Mouse (Mus musculus) monocyte, adult 5-6 weeks (primary cell): ENCODE measurements around the gene Rtkn2. TPM values are rescaled to one million over a fixed set of nuclear protein-coding genes. Genes with fewer than 3 reads are reported as not detected.
A peak's percentile ranks its signal among the peaks of the same experiment; 100 is the strongest.

Experiments used
- ATAC-seq: fragments of 153-309, 156-312 bp; replicated peaks from 2 replicates; pipeline ENCODE4 v1.8.0; 2017; ENCODE audit warnings: mild to moderate bottlenecking; ENCODE audit not compliant: low TSS enrichment, insufficient number of reproducible peaks, severe bottlenecking, poor library complexity, low FRiP score
- total RNA-seq: library from RNA; stranded (forward); fragments of 200-1000, 200-491, 200-594 nt; gene quantifications from 3 replicates; pipeline ENCODE4 v1.2.3, GENCODE M21; 2017

Rtkn2 gene
- total RNA-seq, 1 experiment from 2014 or later = 0.76 TPM

DNA sequence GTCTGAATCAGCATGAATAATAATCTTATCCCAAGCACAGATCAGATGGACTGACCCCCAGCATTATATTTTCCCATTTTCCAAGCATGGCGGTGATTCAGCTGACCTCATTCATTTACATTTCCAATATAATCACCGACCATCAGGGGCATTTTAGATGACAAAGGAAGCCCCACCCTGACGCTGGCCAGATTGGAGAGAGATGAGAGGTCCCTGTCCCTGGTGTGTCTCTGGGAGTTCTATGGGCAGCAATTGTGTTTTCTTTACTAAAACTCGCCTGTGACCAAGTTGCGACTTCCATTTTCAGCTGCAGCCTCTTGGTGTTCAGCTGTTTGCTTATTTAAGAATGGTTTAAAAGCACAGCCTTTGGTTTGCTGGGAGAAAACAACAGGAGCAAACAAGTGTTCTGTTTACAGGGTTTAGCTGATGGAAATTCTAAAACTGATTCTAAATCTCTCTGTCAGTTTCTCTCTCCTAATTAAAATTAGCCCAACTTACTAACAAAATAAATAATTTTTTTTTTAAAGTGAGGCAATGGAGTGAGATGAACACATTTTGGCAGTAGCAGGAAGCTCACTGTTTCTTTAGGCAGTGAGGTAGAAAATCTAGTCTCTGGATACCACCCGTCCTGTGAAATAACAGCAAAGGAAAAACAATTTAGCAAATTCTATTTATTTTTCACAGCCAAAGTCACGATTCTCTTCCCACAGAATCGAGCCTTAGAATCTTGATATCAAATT lies 84.6 kb downstream of the Rtkn2 start:
- no peak for ATAC-seq

DNA sequence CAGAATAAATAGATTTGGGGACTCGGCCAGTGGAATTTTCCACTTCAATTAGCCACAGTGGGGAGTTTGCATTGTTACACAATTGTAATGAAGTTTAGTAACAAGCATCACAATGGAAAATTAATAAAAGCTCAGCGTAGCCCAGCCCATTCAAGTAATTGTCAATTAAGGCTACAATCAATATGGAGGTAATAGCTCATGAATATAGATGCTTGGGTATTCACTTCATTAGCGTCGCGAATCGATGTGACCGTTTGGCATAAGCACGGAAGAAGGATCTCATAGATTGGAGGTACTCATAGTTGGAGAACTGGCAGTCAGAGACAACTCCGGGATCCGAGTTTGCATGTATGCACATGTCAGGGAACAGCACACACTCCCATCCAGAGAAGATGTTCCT lies 85.2 kb downstream of the Rtkn2 start:
- ATAC-seq = no peak

- no peak for ATAC-seq
Measured at GRCm38 (mm10) chr10:68066173-68066572, 86.8 kb downstream of the Rtkn2 start.

- ATAC-seq = no peak
Measured at GRCm38 (mm10) chr10:68067961-68068360, 88.6 kb downstream of the Rtkn2 start.

- no peak for ATAC-seq
Measured at GRCm38 (mm10) chr10:68068426-68068825, 89.1 kb downstream of the Rtkn2 start.

DNA sequence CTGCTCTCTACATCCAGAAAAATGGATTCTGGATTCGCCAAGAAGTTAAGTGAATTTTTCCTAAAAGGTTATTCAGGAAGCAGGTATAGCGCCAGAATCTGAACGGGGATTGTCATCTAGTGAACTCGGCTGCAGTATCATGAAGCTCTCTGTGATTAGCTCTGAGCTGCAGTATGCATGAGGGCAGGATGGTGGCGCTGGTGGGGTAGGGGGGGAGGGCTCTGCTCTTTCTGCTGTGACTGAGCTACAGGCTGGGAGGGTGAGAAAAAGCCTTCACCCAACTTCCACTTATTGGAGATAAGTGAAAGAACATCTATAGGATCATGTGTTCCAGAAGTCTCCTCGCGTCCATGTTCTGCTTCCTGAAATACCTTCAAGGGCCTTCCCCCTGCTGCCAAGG lies 91.7 kb downstream of the Rtkn2 start:
- ATAC-seq = no peak

DNA sequence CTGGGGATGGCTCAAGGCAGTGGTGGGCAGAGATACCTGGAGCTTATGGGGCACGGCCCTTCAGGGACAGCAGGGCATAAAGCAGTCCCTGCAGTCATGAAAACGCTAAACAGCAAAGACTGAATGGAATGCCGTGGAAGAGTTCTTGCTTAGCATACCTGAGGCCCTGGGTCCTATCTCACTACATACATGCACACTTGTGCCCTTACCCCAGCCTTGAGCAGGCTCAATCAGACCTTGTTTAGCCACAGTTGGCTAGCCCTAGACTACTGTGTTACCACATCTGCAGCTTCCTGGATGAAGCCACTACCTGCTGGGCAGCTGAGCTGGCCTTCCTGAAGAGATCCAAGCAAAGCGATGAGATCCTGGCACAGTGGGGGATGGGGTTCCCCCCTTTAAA lies 93.3 kb downstream of the Rtkn2 start:
- ATAC-seq = no peak

DNA sequence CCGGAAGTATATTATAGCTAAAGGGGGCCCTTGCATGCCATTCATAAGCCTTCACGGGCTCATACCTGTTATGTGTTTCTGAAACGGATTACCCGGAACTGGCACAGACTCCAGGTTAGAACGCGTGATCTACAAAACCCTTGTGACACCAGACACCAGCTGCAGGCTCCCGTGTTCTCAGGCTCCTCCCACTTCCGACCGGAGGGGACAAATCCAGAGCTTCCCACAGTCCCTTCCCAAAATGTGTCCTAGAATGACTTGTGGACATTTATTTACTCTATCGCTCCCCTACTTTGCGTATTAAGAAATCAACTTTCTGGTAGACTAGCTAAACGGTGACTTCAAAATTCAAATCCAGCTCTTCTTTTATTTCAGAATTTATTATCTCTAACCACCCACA lies 94.9 kb downstream of the Rtkn2 start:
- ATAC-seq = no peak

- no peak for ATAC-seq
Measured at GRCm38 (mm10) chr10:68075181-68075580, 95.8 kb downstream of the Rtkn2 start.

DNA sequence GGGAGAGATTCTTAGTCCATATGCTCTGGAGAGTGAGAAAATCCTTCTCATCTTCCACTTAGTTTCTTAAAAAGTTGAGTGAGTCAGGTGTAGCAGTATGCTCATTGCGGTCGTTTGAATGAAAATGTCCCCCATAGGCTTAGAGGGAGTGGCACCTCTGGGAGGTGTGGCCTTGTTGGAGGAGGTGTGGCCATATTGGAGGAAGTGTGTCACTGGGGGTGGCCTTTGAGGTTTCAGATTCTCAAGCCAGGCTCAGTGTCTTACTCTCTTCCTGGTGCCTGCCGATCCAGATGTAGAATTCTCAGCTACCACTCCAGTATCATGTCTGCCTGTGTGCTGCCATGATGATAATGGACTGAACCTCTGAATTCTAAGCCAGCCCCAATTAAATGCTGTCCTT lies 99.3 kb downstream of the Rtkn2 start:
- ATAC-seq = no peak

GRCm38 (mm10) chr10:68079910-68080670 lies 100.7 kb downstream of the Rtkn2 start:
- no peak for ATAC-seq

- no peak for ATAC-seq
Measured at GRCm38 (mm10) chr10:68081712-68082111, 102.3 kb downstream of the Rtkn2 start.

GRCm38 (mm10) chr10:68085574-68085973 lies 106.2 kb downstream of the Rtkn2 start:
- 0 out of 2 replicates have a peak, but pooled peaks have one; percentile 48 for ATAC-seq

GRCm38 (mm10) chr10:68086973-68087372 lies 107.6 kb downstream of the Rtkn2 start:
- ATAC-seq = no peak

- no peak for ATAC-seq
Measured at GRCm38 (mm10) chr10:68087722-68088121, 108.4 kb downstream of the Rtkn2 start.

DNA sequence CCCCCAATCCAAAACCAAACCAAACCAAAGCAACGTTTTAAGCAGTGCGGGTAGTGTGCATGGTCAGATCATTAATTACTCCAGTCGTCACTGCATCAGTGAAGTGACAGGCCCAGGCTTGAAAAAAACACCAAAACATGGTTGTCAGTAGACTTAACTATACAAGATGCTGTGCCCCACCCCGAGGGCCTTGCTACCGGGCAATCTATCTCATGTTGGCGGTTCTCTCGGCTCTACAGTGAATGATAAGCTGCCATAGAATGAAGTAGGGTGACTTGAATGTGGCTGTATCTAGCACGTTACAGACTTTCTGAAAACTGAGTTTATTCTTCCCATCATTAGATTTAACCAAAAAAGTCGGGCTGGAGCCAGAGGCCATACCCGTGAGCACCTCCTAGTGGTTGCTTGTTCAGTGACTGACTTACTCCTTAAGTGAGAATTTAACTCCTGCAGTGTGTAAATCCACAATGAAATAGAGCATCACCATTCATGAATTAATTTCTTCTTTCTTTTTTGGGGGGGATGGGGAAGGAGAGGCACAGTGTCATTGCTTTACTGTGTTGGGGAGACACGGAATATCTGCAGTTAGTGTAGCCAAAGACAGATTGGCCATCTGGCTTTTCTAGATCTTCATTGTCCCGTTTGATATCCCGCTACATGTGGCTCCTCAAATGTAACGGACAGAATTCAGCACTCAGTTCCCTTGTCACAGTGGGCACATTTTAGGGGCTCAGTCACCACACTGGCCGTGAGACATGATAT lies 110.2 kb downstream of the Rtkn2 start:
- peak; percentile 31; the same call in 1 of the 2 replicates for ATAC-seq

DNA sequence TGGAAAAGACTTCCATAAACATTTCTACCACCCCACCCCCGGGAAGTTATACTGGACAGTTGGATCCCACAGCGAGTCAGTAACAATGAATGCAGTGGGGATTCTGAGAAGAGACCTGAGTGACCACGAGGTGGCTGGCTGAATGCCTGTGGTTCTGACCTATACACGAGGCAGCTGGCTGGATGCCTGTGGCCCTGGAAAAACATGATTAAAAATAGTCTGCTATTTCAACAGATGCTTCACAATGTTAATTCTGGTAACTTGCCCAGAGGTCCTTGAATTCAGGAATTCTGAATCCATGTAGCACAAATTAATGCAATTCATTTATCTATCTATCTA lies 110.8 kb downstream of the Rtkn2 start:
- ATAC-seq = no peak

DNA sequence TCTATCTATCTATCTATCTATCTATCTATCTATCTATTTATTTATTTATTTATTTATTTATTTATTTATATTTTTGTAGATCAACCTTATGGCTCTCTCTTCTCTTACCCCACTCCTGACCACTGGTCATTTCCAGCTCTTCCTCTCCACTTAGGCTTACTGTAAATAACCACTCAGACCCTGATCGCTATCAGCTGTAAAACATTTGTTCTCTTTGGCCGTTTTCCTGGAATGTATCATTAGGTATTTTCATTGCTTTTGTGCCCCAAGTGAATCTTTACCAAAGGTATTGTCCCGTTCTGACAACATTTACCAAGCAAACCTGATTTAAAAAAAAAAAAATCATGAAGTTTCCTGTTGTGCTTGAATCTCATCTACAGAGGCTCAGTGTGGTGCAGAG lies 111.2 kb downstream of the Rtkn2 start:
- no peak for ATAC-seq

GRCm38 (mm10) chr10:68091011-68091410 lies 111.6 kb downstream of the Rtkn2 start:
- ATAC-seq = no peak

- no peak for ATAC-seq
Measured at GRCm38 (mm10) chr10:68091840-68092239, 112.5 kb downstream of the Rtkn2 start.
